Mouse (Mus musculus) forebrain, postnatal 0 days (tissue): Measurements from ENCODE around the gene Ier3. TPM values are rescaled to one million over a fixed set of nuclear protein-coding genes. Genes with fewer than 3 reads are reported as not detected.

ENCODE experiments used
- ATAC-seq: fragments of 200-750 bp; cut with Nextera tagmentation; 2 replicates; pipeline ENCODE4 v1.8.0; 2017; ENCODE audit warnings: mild to moderate bottlenecking, moderate library complexity
- DNase-seq: peaks from one replicate; pipeline ENCODE4 v3.0.0-alpha.2; 2015
- H3K27ac ChIP-seq: fragments of 300-500 bp; sonication (generic); 2 replicates; pipeline ENCODE4 v1.5.1; 2014; ENCODE audit warnings: low read depth, mild to moderate bottlenecking, antibody characterized with exemption, low read length, moderate library complexity, mixed read lengths
- H3K27me3 ChIP-seq: fragments of 300-500 bp; sonication (generic); 2 replicates; pipeline ENCODE4 v1.6.1; 2014; ENCODE audit warnings: mild to moderate bottlenecking, low read length, mixed read lengths; ENCODE audit not compliant: insufficient read depth
- H3K36me3 ChIP-seq: fragments of 300-500 bp; sonication (generic); 2 replicates; pipeline ENCODE4 v1.6.1; 2014; ENCODE audit warnings: mild to moderate bottlenecking, moderate library complexity; ENCODE audit not compliant: insufficient read depth
- H3K4me1 ChIP-seq: fragments of 300-500 bp; sonication (generic); 2 replicates; pipeline ENCODE4 v1.6.1; 2014; ENCODE audit warnings: antibody characterized with exemption; ENCODE audit not compliant: insufficient read depth
- H3K4me2 ChIP-seq: fragments of 300-500 bp; sonication (generic); 2 replicates; pipeline ENCODE4 v1.6.1; 2014; ENCODE audit warnings: low read depth, mild to moderate bottlenecking, moderate library complexity
- H3K4me3 ChIP-seq: fragments of 300-500 bp; sonication (generic); 2 replicates; pipeline ENCODE4 v1.5.1; 2014; ENCODE audit warnings: low read depth, low read length, mixed read lengths
- H3K9ac ChIP-seq: fragments of 300-500 bp; sonication (generic); 2 replicates; pipeline ENCODE4 v1.6.1; 2014; ENCODE audit warnings: mild to moderate bottlenecking
- H3K9me3 ChIP-seq: fragments of 300-500 bp; sonication (generic); 2 replicates; pipeline ENCODE4 v1.6.1; 2016; ENCODE audit warnings: low read length
- CTCF ChIP-seq: sonication (generic); IDR thresholded peaks from 2 replicates; pipeline ENCODE4 v1.5.1; 2016; ENCODE audit warnings: antibody characterized with exemption, control low read depth, low read depth
- WGBS: fragments of 180-500 bp; shearing (Covaris S2); extraction: QIAGEN DNeasy Blood & Tissue Kit; methylation state at CpG from one replicate; pipeline ENCODE4 v1.1.7; 2014; 5-methylcytosine and 5-hydroxymethylcytosine counted together
- polyA plus RNA-seq: library from polyadenylated mRNA; unstranded; fragments of >200 nt; fragmentation: Nextera tagmentation; extraction: Ambion mirVana; gene quantifications from 2 replicates; pipeline ENCODE4 v1.2.1, GENCODE M21; 2015
- total RNA-seq: library from RNA; depleted of rRNA; stranded (reverse); fragments of >200 nt; gene quantifications from 2 replicates; pipeline ENCODE4 v1.2.3, GENCODE M21; 2014

Gene Ier3
- total and polyA plus RNA-seq, 2 experiments from 2014 or later, result 9.0 to 13.0 TPM

GRCm38 (mm10) chr17:35795656-35796055 lies 25.8 kb upstream of the Ier3 start:
- no peak for ATAC-seq
- no peak for TF ChIP-seq CTCF
- Histone ChIP-seq H3K9ac (no peak overlapping the region), H3K36me3 (no peaks in the 10 kb centered on the region), H3K4me3 (no peak overlapping the region), H3K9me3 (no peaks in the 10 kb centered on the region), H3K4me2 (no peak overlapping the region), H3K27me3 (no peaks in the 10 kb centered on the region), H3K4me1 (no peaks in the 10 kb centered on the region), H3K27ac (no peak overlapping the region)
- 72% methylated on average over 6 of the region's 6 CpGs for WGBS
- no peak for DNase-seq

GRCm38 (mm10) chr17:35796835-35797234 lies 24.6 kb upstream of the Ier3 start:
- H3K4me1 ChIP-seq, result no peaks in the 10 kb centered on the region
- H3K4me3 ChIP-seq, result no peak overlapping the region
- TF ChIP-seq CTCF, result no peak
- ATAC-seq, result no peak
- no peaks in the 10 kb centered on the region for H3K36me3 ChIP-seq
- no peak overlapping the region for H3K27ac ChIP-seq
- no peak overlapping the region for H3K4me2 ChIP-seq
- no peak overlapping the region for H3K9ac ChIP-seq
- no peaks in the 10 kb centered on the region for H3K9me3 ChIP-seq
- DNase-seq, result no peak
- 78% methylated on average over 5 of the region's 5 CpGs for WGBS
- H3K27me3 ChIP-seq, result no peaks in the 10 kb centered on the region

GRCm38 (mm10) chr17:35800905-35801304 lies 20.6 kb upstream of the Ier3 start:
- H3K9ac ChIP-seq, result no peak overlapping the region
- no peak for TF ChIP-seq CTCF
- DNase-seq (no peak), ATAC-seq (no peak)
- H3K4me2 ChIP-seq, result no peak overlapping the region
- no peak overlapping the region for H3K27ac ChIP-seq
- no peaks in the 10 kb centered on the region for H3K36me3 ChIP-seq
- no peaks in the 10 kb centered on the region for H3K27me3 ChIP-seq
- 70% methylated on average over 2 of the region's 2 CpGs for WGBS
- H3K4me3 ChIP-seq, result no peak overlapping the region
- no peaks in the 10 kb centered on the region for H3K9me3 ChIP-seq
- H3K4me1 ChIP-seq, result no peaks in the 10 kb centered on the region

GRCm38 (mm10) chr17:35803020-35803419 lies 18.5 kb upstream of the Ier3 start:
- Histone ChIP-seq H3K9ac (no peak overlapping the region), H3K9me3 (no peaks in the 10 kb centered on the region), H3K27me3 (no peaks in the 10 kb centered on the region), H3K4me2 (no peak overlapping the region), H3K27ac (no peak overlapping the region), H3K4me1 (no peaks in the 10 kb centered on the region), H3K4me3 (no peak overlapping the region), H3K36me3 (no peaks in the 10 kb centered on the region)
- TF ChIP-seq CTCF, result no peak
- WGBS, result 43% methylated on average over 6 of the region's 6 CpGs
- ATAC-seq (no peak), DNase-seq (no peak)

- TF ChIP-seq CTCF, result no peak
- Histone ChIP-seq H3K27me3 (no peaks in the 10 kb centered on the region), H3K4me3 (no peak overlapping the region), H3K4me1 (no peaks in the 10 kb centered on the region), H3K4me2 (no peak overlapping the region), H3K27ac (no peak overlapping the region), H3K9me3 (no peaks in the 10 kb centered on the region), H3K9ac (no peak overlapping the region), H3K36me3 (no peaks in the 10 kb centered on the region)
- WGBS, result 93% methylated on average over 4 of the region's 4 CpGs
- DNase-seq (no peak), ATAC-seq (no peak)
Measured at GRCm38 (mm10) chr17:35803858-35804399, 17.6 kb upstream of the Ier3 start.

- Histone ChIP-seq H3K9me3 (no peaks in the 10 kb centered on the region), H3K36me3 (no peaks in the 10 kb centered on the region), H3K4me1 (no peaks in the 10 kb centered on the region), H3K9ac (no peak overlapping the region), H3K27ac (no peak overlapping the region), H3K4me2 (no peak overlapping the region), H3K27me3 (no peaks in the 10 kb centered on the region), H3K4me3 (no peak overlapping the region)
- TF ChIP-seq CTCF, result no peak
- DNase-seq, result no peak
- WGBS, result 58% methylated on average over 9 of the region's 9 CpGs
- ATAC-seq, result no peak
Measured at GRCm38 (mm10) chr17:35808073-35808472, 13.4 kb upstream of the Ier3 start.

- Histone ChIP-seq H3K9ac (no peak overlapping the region), H3K9me3 (no peaks in the 10 kb centered on the region), H3K36me3 (no peaks in the 10 kb centered on the region), H3K4me2 (no peak overlapping the region), H3K27me3 (no peaks in the 10 kb centered on the region), H3K27ac (no peak overlapping the region), H3K4me3 (no peak overlapping the region), H3K4me1 (no peaks in the 10 kb centered on the region)
- WGBS, result 89% methylated on average over 11 of the region's 11 CpGs
- ATAC-seq (no peak), DNase-seq (no peak)
- no peak for TF ChIP-seq CTCF
Measured at GRCm38 (mm10) chr17:35809395-35809794, 12.1 kb upstream of the Ier3 start.
